Mouse (Mus musculus): ENCODE data around the gene Slco4a1. TPM values are rescaled to one million over a fixed set of nuclear protein-coding genes. Genes with fewer than 3 reads are reported as not detected.

Gene Slco4a1
- polyA plus RNA-seq, 1 experiment, result not detected

DNA sequence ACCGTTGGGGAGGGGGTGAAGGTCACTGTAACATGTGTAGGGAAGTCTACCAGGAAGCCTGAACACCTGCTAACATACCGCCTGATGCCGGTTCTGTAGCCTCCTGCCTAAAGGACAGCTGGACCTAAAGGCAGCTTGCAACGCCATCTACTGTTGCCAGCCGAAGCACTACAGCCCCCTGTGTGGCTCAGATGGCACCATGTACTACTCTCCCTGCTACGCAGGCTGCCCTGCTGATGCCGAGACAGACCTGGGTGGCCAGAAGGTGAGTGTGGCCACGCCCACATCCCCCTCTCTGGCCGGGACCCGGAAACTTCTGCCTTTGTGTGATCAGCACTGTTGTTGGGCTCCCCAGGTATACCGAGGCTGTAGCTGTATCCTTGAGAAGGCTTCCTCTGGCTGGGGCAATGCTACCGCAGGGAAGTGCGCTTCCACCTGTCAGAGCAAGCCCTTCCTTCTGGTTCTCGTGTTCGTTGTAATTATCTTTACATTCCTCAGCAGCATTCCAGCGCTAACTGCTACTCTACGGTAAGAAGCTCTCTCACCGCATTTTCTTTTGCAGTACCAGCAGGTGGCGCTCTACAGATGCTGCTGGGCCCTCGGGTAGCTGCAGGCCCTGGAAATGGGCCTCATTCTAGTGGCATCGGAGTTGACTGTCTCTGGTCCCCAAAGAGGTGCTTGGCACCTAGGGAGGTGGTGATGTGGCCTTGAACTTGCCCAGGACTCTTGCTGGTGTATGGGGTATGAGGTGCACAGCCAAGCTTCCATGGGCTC is 16.4 kb downstream of the Slco4a1 start:
- TF ChIP-seq GATA1 (IDR thresholded peaks at IDR 0.05; ENCODE audit: low read length), result no peak

DNA sequence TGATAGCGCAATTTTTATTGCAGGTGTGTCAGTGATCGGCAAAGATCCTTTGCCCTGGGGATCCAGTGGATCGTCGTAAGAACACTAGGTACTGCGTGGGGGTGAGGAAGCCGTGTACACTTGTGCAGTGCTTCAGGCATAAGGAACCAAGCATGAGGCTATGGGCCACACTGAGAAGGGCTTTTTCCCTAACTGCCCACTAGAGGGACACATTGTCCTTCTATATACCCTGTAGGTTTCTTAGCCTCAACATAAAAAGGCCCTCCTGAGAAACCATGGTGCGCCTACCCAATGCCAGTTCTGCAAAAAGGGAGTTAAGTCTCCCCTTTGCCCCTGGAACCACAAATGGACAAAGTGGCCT is 17.0 kb downstream of the Slco4a1 start:
- no peak for TF ChIP-seq GATA1 (IDR thresholded peaks at IDR 0.05; ENCODE audit: low read length)

DNA sequence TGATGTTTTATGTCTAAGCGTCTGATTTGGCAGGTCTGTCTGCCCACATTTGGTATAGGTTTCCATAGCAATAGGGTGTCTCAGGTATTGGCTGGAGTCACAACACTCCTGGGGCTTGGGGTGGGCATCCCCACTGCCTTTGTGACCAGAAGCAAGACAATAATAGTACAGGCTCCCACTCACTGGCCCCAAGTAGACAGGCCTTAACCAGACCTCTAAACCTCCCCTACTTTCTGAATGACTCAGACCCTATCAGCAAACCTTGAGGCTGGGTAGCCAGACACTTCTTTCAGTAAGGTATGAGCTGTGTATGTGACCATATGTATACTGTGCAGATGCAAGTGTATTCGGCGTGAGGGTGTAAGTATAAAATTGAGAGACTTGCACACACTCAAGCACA is 18.8 kb downstream of the Slco4a1 start:
- no peak for TF ChIP-seq GATA1 (IDR thresholded peaks at IDR 0.05; ENCODE audit: low read length)

DNA sequence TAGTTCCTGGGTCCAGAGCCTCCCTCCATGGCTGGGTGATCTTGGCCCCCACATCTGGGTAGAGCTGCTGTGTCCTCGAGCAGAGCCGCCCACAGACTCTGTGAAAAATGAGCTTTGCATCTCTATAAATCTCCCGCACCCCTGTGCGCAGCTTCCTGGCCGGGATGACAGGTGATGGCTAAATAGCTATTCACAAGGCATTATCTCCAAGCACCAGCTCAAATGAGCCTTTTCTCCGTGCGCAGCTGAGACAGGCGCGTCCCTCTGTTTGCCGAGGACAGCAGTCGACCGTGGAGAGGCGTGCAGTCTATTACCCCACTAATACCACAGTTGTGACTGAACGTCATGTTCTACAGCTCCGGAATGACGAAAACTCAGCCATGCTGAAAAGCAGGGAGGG is 26.2 kb downstream of the Slco4a1 start:
- TF ChIP-seq GATA1 (IDR thresholded peaks at IDR 0.05; ENCODE audit: low read length), result no peak

DNA sequence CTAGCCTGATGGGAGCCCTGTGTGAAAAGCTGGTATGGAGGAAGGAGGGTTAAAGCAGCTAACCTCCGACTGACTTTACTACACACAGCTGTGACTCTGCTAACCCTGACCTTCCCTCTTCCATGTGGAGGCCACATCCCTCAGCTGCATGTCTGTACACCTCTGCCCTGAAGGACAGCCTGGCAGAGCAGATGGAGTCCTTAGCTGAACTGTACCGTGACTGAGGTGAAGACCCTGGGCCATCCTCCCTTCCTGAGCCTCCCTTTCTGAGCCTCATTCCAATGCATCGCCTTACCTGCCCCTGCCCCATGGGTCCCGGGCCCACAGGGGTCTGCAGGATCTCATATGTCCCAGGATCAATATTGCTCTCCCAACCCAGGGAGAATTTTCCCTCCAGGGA is 28.8 kb downstream of the Slco4a1 start:
- TF ChIP-seq GATA1 (IDR thresholded peaks at IDR 0.05; ENCODE audit: low read length), result no peak

DNA sequence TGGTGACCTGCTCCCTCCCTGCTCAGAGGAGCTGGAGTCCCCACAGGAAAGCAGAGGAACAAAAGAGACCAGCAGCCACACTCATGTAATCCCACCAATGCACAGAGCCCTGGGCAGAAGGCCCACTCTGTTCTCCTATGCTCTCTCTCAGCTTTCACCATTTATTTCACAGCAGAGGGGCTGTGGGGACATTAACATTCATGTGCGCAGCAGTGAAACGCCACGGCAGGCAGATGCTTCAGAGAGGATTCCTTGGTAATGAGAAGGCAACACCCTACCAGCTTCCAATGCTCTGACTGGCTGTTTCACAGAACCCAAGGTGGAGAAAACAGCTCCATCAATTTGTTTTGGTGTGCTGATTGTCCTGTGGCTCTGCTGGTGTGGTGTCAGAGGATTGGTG is 29.3 kb downstream of the Slco4a1 start:
- TF ChIP-seq GATA1 (IDR thresholded peaks at IDR 0.05; ENCODE audit: low read length), result no peak

DNA sequence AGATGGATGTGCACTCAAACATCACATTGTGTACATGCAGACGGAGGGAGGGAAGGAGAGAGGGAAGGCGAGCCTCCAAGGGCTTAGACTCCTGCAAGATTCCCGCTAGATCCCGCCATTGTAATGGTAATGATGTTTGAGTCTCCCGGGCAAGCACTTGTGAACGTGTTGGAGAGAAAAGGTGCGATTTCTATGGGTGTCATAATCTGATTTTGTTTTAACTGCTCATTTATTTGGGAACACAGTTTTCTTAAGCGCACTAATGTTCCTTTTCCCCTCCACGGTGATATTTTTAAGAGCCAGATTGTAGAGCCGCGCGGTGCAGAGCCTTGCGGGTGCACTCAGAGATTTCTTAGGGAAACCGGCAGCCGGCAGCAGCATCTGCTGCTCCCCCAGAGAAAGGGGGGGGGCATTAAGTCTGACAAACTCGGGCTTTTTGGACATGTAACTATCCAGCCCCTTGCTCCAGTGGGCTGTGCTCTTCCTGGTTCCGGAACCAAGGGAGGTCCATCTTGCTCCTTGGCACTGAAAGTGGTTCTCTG is 32.2 kb downstream of the Slco4a1 start:
- no peak for TF ChIP-seq GATA1 (IDR thresholded peaks at IDR 0.05; ENCODE audit: low read length)

DNA sequence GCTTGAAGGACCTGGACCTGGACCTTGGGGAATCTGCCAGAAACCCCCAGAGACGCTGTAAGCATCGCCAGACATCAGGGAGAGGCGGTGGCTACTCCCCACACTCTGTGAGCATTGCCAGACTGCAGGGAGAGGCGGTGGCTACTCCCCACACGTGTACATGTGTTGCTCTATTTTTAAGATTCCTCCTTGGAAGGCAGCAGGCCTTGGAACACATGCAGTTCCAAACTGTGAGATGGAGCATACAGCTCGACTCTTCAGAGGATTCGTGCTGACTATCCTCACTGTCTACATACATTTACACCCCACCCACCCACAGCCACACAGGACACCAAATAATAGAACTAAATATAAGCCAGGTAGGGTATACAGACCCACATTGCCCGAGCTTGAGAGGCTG is 39.9 kb downstream of the Slco4a1 start:
- TF ChIP-seq GATA1 (IDR thresholded peaks at IDR 0.05; ENCODE audit: low read length), result no peak

DNA sequence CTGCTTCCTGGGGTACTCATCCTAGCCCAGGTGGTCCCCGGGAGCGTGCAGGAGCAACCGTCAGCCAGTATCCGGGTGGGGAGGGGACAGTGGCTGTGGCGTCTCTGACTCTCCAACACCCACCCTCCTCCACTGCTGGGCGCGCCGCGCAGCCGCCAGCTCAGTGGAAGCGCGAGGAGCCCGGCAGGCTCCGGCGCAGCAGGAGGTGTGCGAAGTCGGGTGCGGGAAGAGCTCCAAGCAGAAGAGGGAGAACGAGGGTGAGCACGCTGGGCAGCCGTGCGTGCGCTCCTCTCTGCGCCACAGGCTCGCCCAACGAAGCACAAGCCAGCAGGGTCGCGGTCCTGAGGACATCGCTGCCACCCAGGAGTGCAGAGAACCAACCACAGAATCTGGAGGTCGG is 43.7 kb downstream of the Slco4a1 start, which contains the start of gene Ntsr1:
Gene Ntsr1, plus strand, starts transcription at position 236 of the 400 bp plus-strand sequence.
- no peak for TF ChIP-seq GATA1 (IDR thresholded peaks at IDR 0.05; ENCODE audit: low read length)

DNA sequence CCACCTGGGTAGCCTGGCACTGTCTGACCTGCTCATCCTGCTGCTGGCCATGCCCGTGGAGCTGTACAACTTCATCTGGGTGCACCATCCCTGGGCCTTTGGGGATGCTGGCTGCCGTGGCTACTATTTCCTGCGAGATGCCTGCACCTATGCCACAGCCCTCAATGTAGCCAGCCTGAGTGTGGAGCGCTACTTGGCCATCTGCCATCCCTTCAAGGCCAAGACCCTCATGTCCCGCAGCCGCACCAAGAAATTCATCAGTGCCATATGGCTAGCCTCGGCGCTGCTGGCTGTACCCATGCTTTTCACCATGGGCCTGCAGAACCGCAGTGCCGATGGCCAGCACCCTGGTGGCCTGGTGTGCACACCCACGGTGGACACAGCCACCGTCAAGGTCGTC is 44.7 kb downstream of the Slco4a1 start:
- TF ChIP-seq GATA1 (IDR thresholded peaks at IDR 0.05; ENCODE audit: low read length), result no peak

DNA sequence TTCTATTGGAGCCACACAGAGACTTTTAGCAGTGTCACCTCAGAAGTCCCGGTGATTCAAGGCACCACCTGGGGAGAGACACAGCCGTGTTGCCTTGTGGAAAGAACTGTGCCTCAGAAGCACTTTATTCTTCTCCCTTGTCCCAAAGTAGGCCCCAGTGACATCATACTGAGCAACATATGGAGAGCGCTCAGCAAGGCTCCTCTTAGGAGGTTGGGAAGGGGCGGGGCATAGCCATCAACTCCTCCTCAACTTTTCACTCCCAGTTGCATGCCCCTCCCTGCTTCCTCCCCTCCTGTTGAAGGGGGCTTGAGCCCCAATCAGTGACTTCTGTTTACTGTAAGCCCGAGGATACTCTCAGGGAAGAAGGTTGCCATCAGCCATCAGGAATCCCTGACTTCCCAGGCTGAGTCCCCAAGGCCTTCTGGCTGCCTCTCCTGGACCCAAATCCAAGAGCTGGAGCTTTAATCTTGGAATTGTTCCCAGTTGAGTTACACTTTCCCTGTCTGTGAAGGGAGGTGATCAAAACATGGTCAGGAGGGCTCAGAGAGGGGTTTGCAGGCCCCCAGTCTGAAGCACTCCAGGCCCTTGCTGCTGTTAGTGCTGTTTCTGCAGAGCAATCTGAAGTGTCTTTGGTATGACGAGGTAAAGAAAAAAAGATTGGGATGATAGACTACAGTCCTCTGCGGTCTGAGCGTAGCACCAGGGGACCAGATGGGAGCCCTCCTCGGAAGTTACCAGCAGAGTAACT is 45.3 kb downstream of the Slco4a1 start:
- no peak for TF ChIP-seq GATA1 (IDR thresholded peaks at IDR 0.05; ENCODE audit: low read length)

DNA sequence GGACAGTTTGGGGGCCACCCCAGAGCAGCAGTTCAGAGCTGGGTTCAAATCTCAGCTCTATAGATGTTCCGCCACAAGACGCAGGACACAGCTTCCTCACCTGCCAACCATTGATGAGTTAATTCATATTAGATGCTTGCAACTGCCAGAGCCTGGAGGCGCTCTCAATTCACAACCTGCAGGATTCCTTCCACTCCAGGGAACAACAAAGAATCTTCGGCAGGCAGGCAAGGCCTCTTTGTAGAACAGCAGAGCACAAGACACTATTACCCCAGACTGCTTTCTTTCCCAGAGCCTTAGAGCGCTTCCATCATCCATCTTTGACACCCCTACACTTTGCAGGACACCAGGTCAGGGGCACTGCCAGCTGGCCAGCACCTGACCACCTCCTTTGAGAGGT is 50.2 kb downstream of the Slco4a1 start:
- no peak for TF ChIP-seq GATA1 (IDR thresholded peaks at IDR 0.05; ENCODE audit: low read length)

DNA sequence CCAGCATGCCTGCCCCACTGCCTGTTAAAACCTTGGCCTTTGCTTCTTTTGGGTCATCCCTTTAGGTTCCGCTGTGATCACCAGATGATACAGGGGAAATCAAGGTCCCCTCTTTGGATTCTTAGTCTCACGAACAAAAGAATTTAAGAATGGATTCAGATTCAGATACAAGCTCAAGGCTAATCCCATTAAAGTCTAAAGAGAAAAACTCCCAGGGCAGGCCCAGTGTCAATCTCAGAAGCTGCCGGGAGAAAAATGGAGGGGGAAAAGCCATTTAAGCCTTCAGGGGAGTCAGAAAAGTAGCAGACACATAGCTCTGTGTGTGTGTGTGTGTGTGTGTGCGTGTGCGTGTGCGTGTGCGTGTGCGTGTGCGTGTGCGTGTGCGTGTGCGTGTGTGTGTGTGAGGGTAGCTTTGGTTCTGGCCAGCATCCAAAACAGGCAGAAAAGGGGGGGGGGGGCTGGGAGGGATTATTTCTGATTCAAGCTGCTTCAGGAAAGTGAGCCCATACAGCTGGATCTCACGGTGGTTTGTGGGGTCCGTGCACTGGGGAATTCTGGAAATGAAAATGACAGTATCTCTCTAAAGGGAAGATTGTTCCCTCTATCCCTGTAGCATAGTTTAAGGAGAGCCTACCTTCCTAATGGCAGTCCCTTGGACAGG is 52.5 kb downstream of the Slco4a1 start:
- no peak for TF ChIP-seq GATA1 (IDR thresholded peaks at IDR 0.05; ENCODE audit: low read length)

DNA sequence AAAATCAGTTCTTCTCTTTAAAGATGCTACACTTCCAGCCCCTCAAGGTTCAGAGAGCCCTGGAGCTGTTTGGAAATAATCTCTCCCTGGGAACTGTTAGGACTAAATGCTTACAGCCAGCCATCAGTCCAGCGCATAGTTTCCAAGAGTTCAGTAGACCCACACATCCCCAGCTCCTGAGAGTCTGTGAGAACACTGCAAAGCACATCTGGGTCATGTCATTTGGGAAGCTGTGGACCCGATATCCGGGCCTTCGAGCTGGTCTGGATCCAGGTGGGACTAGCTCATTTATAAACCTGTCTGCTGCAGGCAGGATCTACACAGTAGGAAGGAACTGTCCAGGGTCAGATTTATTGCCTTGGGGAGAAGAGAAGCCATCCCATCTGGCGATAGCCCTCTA is 54.8 kb downstream of the Slco4a1 start:
- TF ChIP-seq GATA1 (IDR thresholded peaks at IDR 0.05; ENCODE audit: low read length), result no peak

DNA sequence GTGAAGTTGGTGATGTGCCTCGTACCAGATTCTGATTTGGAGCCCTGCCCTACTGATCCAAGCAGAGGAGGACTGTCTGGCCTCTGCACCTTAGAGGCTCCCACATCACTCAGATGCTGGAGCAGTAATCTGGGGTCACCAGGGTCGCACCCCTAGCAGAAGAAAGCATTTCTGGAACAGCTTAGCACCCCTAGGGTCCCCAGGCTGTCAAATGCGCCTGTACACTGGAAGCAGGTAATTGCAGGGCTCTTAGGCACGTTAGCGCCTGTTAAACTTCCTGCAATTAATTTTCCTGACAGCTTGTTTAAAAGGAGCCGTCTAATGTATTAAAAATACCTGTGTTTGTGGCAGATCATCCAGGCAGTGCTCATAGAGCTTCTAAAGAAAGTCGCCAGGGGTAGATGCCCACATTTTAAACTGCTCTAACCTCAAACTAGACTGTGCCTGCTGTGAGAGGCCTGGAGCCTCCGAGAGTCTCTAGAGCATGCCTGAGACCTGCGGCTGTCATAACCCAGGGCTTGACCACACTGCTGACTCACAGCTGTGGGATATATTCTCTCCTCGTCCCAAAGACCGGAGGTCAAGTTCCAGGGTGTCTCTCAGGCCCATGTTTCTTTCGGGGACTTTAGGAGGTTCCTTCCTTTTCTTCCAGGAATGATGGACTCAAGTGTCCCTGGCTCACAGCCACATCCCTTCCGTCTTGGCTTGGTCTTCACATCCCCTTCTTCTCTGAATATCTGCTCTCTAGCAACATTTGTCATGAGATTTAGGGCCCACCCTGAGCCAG is 56.0 kb downstream of the Slco4a1 start:
- TF ChIP-seq GATA1 (IDR thresholded peaks at IDR 0.05; ENCODE audit: low read length), result no peak

Measured in G1E-ER4 (cell line).